Mouse (Mus musculus) cerebellum, adult 11-12 months (tissue): ENCODE measurements around the gene Cul3.

Experiments used
- DNase-seq: peaks from one replicate; pipeline ENCODE4 v3.0.0; 2022

Cul3 gene

GRCm38 (mm10) chr1:80293307-80293706, 47.0 kb downstream of the Cul3 start:
- no peak for DNase-seq

- DNase-seq, result no peak
Observed at GRCm38 (mm10) chr1:80278731-80279130, 61.5 kb downstream of the Cul3 start.

- DNase-seq, result no peak
Observed at GRCm38 (mm10) chr1:80260443-80260842, 79.8 kb downstream of the Cul3 start.

- no peak for DNase-seq
Observed at GRCm38 (mm10) chr1:80258632-80259031, 81.6 kb downstream of the Cul3 start.

- DNase-seq, result no peak
Observed at GRCm38 (mm10) chr1:80253309-80253708, 87.0 kb downstream of the Cul3 start.

GRCm38 (mm10) chr1:80250247-80250646, 90.0 kb downstream of the Cul3 start:
- no peak for DNase-seq

- DNase-seq, result no peak
Observed at GRCm38 (mm10) chr1:80247131-80247530, 93.1 kb downstream of the Cul3 start.

GRCm38 (mm10) chr1:80244123-80244522, 96.2 kb downstream of the Cul3 start:
- DNase-seq, result no peak

- DNase-seq, result no peak
Observed at GRCm38 (mm10) chr1:80241579-80241978, 98.7 kb downstream of the Cul3 start.

- DNase-seq, result no peak
Observed at GRCm38 (mm10) chr1:80240017-80240660, 100.1 kb downstream of the Cul3 start.

- no peak for DNase-seq
Observed at GRCm38 (mm10) chr1:80239481-80239880, 100.8 kb downstream of the Cul3 start.

- no peak for DNase-seq
Observed at GRCm38 (mm10) chr1:80236951-80237702, 103.2 kb downstream of the Cul3 start.

GRCm38 (mm10) chr1:80236126-80236525, 104.2 kb downstream of the Cul3 start:
- no peak for DNase-seq

GRCm38 (mm10) chr1:80230612-80231011, 109.7 kb downstream of the Cul3 start:
- no peak for DNase-seq

GRCm38 (mm10) chr1:80224839-80225412, 115.4 kb downstream of the Cul3 start:
- no peak for DNase-seq

- no peak for DNase-seq
Observed at GRCm38 (mm10) chr1:80221151-80221550, 119.1 kb downstream of the Cul3 start.

- no peak for DNase-seq
Observed at GRCm38 (mm10) chr1:80218268-80218667, 122.0 kb downstream of the Cul3 start, which contains the start of gene Fam124b. Gene Fam124b, minus strand, starts transcription at chr1:80218473.
